Mouse (Mus musculus): Measurements from ENCODE around the gene H2afv. TPM values are rescaled to one million over a fixed set of nuclear protein-coding genes. Genes with fewer than 3 reads are reported as not detected.

The H2afv gene
- polyA plus RNA-seq (2014; fragmentation: Nextera tagmentation; extraction: Ambion mirVana) = 428 and 463 TPM in 2 replicates

GRCm38 (mm10) chr11:6444077-6444853 lies at the start of gene H2afv:
Gene H2afv, minus strand, starts transcription at chr11:6444443.
- WGBS = under 1% methylated on average over 66 of the region's 80 CpGs
- ATAC-seq (ENCODE audit: low read depth) = peak; percentile 99

GRCm38 (mm10) chr11:6489691-6490503 lies 45.7 kb upstream of the H2afv start:
- Histone ChIP-seq H3K9ac (ENCODE audit: low read depth, low read length) (no peak overlapping the region), H3K27me3 (replicated peaks; ENCODE audit: control insufficient read depth, insufficient read depth, low read length) (no peaks in the 10 kb centered on the region), H3K36me3 (ENCODE audit: control insufficient read depth, insufficient read depth, low read length) (no peaks in the 10 kb centered on the region), H3K4me1 (ENCODE audit: control insufficient read depth, insufficient read depth, low read length) (no peaks in the 10 kb centered on the region), H3K4me2 (ENCODE audit: low read depth, low read length) (no peak overlapping the region), H3K4me3 (ENCODE audit: low read depth, low read length) (no peak overlapping the region), H3K27ac (replicated peaks; ENCODE audit: low read depth, low read length) (no peak overlapping the region), H3K9me3 (ENCODE audit: control insufficient read depth, low read length) (no peaks in the 10 kb centered on the region)
- WGBS = 59% methylated on average over 6 of the region's 6 CpGs
- ATAC-seq (ENCODE audit: low read depth) (peak; percentile 80; the same call in 1 of the 2 replicates), DNase-seq (ENCODE audit: low spot score) (no peak)

More at GRCm38 (mm10) chr11:6444077-6444853, at the start of gene H2afv:
- peak within 1 kb of the TSS; percentile 64 for H3K4me2 ChIP-seq (ENCODE audit: low read depth, low read length)
- peak; percentile 100 for DNase-seq (ENCODE audit: low spot score)
- no peaks in the 10 kb centered on the region for H3K4me1 ChIP-seq (ENCODE audit: control insufficient read depth, insufficient read depth, low read length)
- no peaks in the 10 kb centered on the region for H3K27me3 ChIP-seq (replicated peaks; ENCODE audit: control insufficient read depth, insufficient read depth, low read length)
- peak within 1 kb of the TSS; percentile 96 for H3K27ac ChIP-seq (replicated peaks; ENCODE audit: low read depth, low read length)
- H3K9me3 ChIP-seq (ENCODE audit: control insufficient read depth, low read length) = no peaks in the 10 kb centered on the region
- H3K36me3 ChIP-seq (ENCODE audit: control insufficient read depth, insufficient read depth, low read length) = peaks cover 10% of the 10 kb centered on the region; the same call in 1 of the 2 replicates
- H3K9ac ChIP-seq (ENCODE audit: low read depth, low read length) = peak within 1 kb of the TSS; percentile 87
- H3K4me3 ChIP-seq (ENCODE audit: low read depth, low read length) = peak within 1 kb of the TSS; percentile 77

GRCm38 (mm10) chr11:6489257-6489656 lies 45.0 kb upstream of the H2afv start:
- H3K9ac ChIP-seq (ENCODE audit: low read depth, low read length) = no peak overlapping the region
- no peak overlapping the region for H3K4me2 ChIP-seq (ENCODE audit: low read depth, low read length)
- no peaks in the 10 kb centered on the region for H3K9me3 ChIP-seq (ENCODE audit: control insufficient read depth, low read length)
- DNase-seq (ENCODE audit: low spot score) = no peak
- H3K36me3 ChIP-seq (ENCODE audit: control insufficient read depth, insufficient read depth, low read length) = no peaks in the 10 kb centered on the region
- no peaks in the 10 kb centered on the region for H3K27me3 ChIP-seq (replicated peaks; ENCODE audit: control insufficient read depth, insufficient read depth, low read length)
- no peak; the same call in 1 of the 2 replicates for ATAC-seq (ENCODE audit: low read depth)
- 86% methylated on average over 7 of the region's 7 CpGs for WGBS
- no peaks in the 10 kb centered on the region for H3K4me1 ChIP-seq (ENCODE audit: control insufficient read depth, insufficient read depth, low read length)
- no peak overlapping the region for H3K27ac ChIP-seq (replicated peaks; ENCODE audit: low read depth, low read length)
- no peak overlapping the region for H3K4me3 ChIP-seq (ENCODE audit: low read depth, low read length)

GRCm38 (mm10) chr11:6488041-6488684 lies 43.9 kb upstream of the H2afv start:
- no peaks in the 10 kb centered on the region for H3K9me3 ChIP-seq (ENCODE audit: control insufficient read depth, low read length)
- H3K9ac ChIP-seq (ENCODE audit: low read depth, low read length) = no peak overlapping the region
- H3K4me1 ChIP-seq (ENCODE audit: control insufficient read depth, insufficient read depth, low read length) = no peaks in the 10 kb centered on the region
- H3K4me2 ChIP-seq (ENCODE audit: low read depth, low read length) = no peak overlapping the region
- H3K27ac ChIP-seq (replicated peaks; ENCODE audit: low read depth, low read length) = no peak overlapping the region
- 95% methylated on average over 5 of the region's 5 CpGs for WGBS
- H3K36me3 ChIP-seq (ENCODE audit: control insufficient read depth, insufficient read depth, low read length) = no peaks in the 10 kb centered on the region
- H3K4me3 ChIP-seq (ENCODE audit: low read depth, low read length) = no peak overlapping the region
- no peak for ATAC-seq (ENCODE audit: low read depth)
- no peak for DNase-seq (ENCODE audit: low spot score)
- H3K27me3 ChIP-seq (replicated peaks; ENCODE audit: control insufficient read depth, insufficient read depth, low read length) = no peaks in the 10 kb centered on the region

GRCm38 (mm10) chr11:6487496-6487895 lies 43.3 kb upstream of the H2afv start:
- H3K36me3 ChIP-seq (ENCODE audit: control insufficient read depth, insufficient read depth, low read length) = no peaks in the 10 kb centered on the region
- H3K4me3 ChIP-seq (ENCODE audit: low read depth, low read length) = no peak overlapping the region
- no peaks in the 10 kb centered on the region for H3K4me1 ChIP-seq (ENCODE audit: control insufficient read depth, insufficient read depth, low read length)
- no peak overlapping the region for H3K9ac ChIP-seq (ENCODE audit: low read depth, low read length)
- H3K27ac ChIP-seq (replicated peaks; ENCODE audit: low read depth, low read length) = no peak overlapping the region
- H3K4me2 ChIP-seq (ENCODE audit: low read depth, low read length) = no peak overlapping the region
- H3K9me3 ChIP-seq (ENCODE audit: control insufficient read depth, low read length) = no peaks in the 10 kb centered on the region
- no peak for ATAC-seq (ENCODE audit: low read depth)
- H3K27me3 ChIP-seq (replicated peaks; ENCODE audit: control insufficient read depth, insufficient read depth, low read length) = no peaks in the 10 kb centered on the region
- DNase-seq (ENCODE audit: low spot score) = no peak
- WGBS = 40% methylated on average over 7 of the region's 7 CpGs

- no peak overlapping the region for H3K9ac ChIP-seq (ENCODE audit: low read depth, low read length)
- H3K27ac ChIP-seq (replicated peaks; ENCODE audit: low read depth, low read length) = no peak overlapping the region
- H3K9me3 ChIP-seq (ENCODE audit: control insufficient read depth, low read length) = no peaks in the 10 kb centered on the region
- no peak overlapping the region for H3K4me3 ChIP-seq (ENCODE audit: low read depth, low read length)
- H3K4me2 ChIP-seq (ENCODE audit: low read depth, low read length) = no peak overlapping the region
- no peaks in the 10 kb centered on the region for H3K4me1 ChIP-seq (ENCODE audit: control insufficient read depth, insufficient read depth, low read length)
- DNase-seq (ENCODE audit: low spot score) = no peak
- 66% methylated on average over 6 of the region's 6 CpGs for WGBS
- H3K27me3 ChIP-seq (replicated peaks; ENCODE audit: control insufficient read depth, insufficient read depth, low read length) = no peaks in the 10 kb centered on the region
- H3K36me3 ChIP-seq (ENCODE audit: control insufficient read depth, insufficient read depth, low read length) = no peaks in the 10 kb centered on the region
- no peak for ATAC-seq (ENCODE audit: low read depth)
These were observed 42.7 kb upstream of the H2afv start for GRCm38 (mm10) chr11:6486916-6487315.

GRCm38 (mm10) chr11:6484244-6484959 lies 40.2 kb upstream of the H2afv start:
- 56% methylated on average over 3 of the region's 3 CpGs for WGBS
- Histone ChIP-seq H3K4me1 (ENCODE audit: control insufficient read depth, insufficient read depth, low read length) (no peaks in the 10 kb centered on the region), H3K27ac (replicated peaks; ENCODE audit: low read depth, low read length) (no peak overlapping the region), H3K27me3 (replicated peaks; ENCODE audit: control insufficient read depth, insufficient read depth, low read length) (no peaks in the 10 kb centered on the region), H3K9ac (ENCODE audit: low read depth, low read length) (no peak overlapping the region), H3K4me3 (ENCODE audit: low read depth, low read length) (no peak overlapping the region), H3K36me3 (ENCODE audit: control insufficient read depth, insufficient read depth, low read length) (no peaks in the 10 kb centered on the region), H3K4me2 (ENCODE audit: low read depth, low read length) (no peak overlapping the region), H3K9me3 (ENCODE audit: control insufficient read depth, low read length) (no peaks in the 10 kb centered on the region)
- DNase-seq (ENCODE audit: low spot score) (no peak), ATAC-seq (ENCODE audit: low read depth) (no peak)

- Histone ChIP-seq H3K4me3 (ENCODE audit: low read depth, low read length) (no peak overlapping the region), H3K36me3 (ENCODE audit: control insufficient read depth, insufficient read depth, low read length) (no peaks in the 10 kb centered on the region), H3K27me3 (replicated peaks; ENCODE audit: control insufficient read depth, insufficient read depth, low read length) (no peaks in the 10 kb centered on the region), H3K27ac (replicated peaks; ENCODE audit: low read depth, low read length) (no peak overlapping the region), H3K4me1 (ENCODE audit: control insufficient read depth, insufficient read depth, low read length) (no peaks in the 10 kb centered on the region), H3K4me2 (ENCODE audit: low read depth, low read length) (no peak overlapping the region), H3K9ac (ENCODE audit: low read depth, low read length) (no peak overlapping the region), H3K9me3 (ENCODE audit: control insufficient read depth, low read length) (no peaks in the 10 kb centered on the region)
- no peak for ATAC-seq (ENCODE audit: low read depth)
- 77% methylated on average over 2 of the region's 2 CpGs for WGBS
- no peak for DNase-seq (ENCODE audit: low spot score)
These were observed 38.9 kb upstream of the H2afv start for GRCm38 (mm10) chr11:6483103-6483502.
